Mouse (Mus musculus) layer of hippocampus, adult 8-10 months (tissue): ENCODE data around the gene Ltk. TPM values are rescaled to one million over a fixed set of nuclear protein-coding genes. Genes with fewer than 3 reads are reported as not detected.

ENCODE experiments used
- DNase-seq, 2 experiments: peaks; one replicate each; pipeline ENCODE4 v3.0.0; 2022; ENCODE audit warnings: low spot score in 2 of 2
- total RNA-seq, 4 experiments: library from RNA; stranded (reverse); gene quantifications; 2 replicates each; pipeline ENCODE4 v1.2.4; 2022

Ltk gene
- 10 to 100 TPM; 13.4 to 17.8 (median 14.7) TPM for total RNA-seq

- DNase-seq: no peak
These were observed at the start of gene Ltk for GRCm38 (mm10) chr2:119760251-119760650. TSS of gene Ltk (minus strand) at chr2:119760431.

DNA sequence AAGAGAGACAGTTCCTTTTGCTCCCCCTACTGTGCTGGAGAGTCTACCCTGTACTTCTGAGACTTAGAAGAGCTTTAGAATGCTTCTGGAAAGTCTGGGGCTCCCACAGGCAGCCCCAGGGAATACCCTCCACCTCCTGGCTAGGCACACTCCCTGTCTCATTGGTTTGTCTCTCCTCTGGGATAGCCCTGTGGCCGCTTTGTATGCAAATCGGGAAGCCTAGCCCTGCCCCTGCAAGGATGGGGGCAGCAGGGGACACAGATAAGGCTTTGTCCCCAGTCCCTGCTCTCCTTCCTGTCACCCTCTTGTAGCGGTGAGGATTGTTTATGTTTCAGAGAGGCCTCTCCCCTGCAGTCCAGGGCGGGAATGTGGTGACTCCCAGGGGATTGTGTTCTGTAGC, 48.6 kb upstream of the Ltk start:
- DNase-seq: no peak

- no peak for DNase-seq
These were observed 48.2 kb upstream of the Ltk start for GRCm38 (mm10) chr2:119808438-119808837.

DNA sequence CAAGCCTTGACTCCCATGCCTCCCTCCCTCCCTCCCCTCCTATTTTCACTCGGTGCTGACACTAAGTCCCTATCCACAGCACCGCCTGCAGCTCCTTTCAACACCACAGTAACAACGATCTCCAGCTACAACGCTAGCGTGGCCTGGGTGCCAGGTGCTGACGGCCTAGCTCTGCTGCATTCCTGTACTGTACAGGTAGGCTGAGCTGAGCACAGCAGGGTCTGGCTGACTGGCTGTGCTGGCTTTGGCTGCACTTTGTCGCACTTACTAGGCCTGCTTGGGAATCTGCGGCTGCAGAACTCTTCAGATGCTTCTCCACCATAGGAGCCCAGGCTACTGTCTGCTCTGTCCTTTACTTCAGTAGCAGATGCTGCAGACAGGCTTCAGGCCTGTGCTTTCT, 45.3 kb upstream of the Ltk start:
- no peak for DNase-seq

DNA sequence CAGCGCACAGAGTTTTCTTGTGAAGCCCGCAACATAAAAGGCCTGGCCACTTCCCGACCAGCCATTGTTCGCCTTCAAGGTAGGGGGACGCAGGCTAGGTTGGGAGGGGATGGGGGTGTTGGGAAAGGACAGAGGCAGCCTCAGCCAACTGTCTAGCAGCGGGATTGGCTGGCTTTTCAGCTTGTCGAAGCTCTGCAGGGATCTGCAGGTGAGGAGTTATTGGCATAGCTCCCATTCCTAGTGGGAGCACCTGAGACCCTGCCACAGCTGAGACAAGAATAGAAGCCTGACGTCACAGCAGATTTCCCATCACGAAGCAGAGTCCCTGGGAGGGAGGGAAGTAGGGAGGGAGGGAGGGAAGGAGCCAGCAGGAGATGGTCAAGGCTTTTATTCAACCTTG, 44.5 kb upstream of the Ltk start:
- DNase-seq: no peak

DNA sequence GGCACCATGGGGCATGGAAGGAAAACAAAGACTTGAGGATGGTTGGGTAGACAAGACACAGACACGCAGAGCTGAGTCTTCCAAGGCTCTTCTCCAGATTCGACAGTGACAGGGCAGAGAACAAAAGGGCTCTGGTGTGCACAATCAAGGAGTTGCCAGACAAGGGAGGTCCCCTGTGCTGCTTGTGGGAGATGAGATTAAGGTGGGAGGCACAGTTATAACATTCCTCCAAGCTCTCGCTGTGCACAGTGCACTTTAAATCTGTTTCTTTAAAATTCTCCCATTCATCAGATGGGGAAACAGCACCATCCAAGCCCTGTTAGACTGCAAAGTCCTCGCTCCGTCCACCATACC, 44.0 kb upstream of the Ltk start:
- DNase-seq: no peak

GRCm38 (mm10) chr2:119803618-119804274, 43.5 kb upstream of the Ltk start:
- DNase-seq: no peak

- no peak for DNase-seq
These were observed 42.8 kb upstream of the Ltk start for GRCm38 (mm10) chr2:119802767-119803617.

- DNase-seq: no peak
These were observed 40.9 kb upstream of the Ltk start for GRCm38 (mm10) chr2:119800876-119801846.

GRCm38 (mm10) chr2:119799961-119800550, 39.8 kb upstream of the Ltk start:
- no peak for DNase-seq

GRCm38 (mm10) chr2:119799181-119799960, 39.1 kb upstream of the Ltk start:
- no peak for DNase-seq

DNA sequence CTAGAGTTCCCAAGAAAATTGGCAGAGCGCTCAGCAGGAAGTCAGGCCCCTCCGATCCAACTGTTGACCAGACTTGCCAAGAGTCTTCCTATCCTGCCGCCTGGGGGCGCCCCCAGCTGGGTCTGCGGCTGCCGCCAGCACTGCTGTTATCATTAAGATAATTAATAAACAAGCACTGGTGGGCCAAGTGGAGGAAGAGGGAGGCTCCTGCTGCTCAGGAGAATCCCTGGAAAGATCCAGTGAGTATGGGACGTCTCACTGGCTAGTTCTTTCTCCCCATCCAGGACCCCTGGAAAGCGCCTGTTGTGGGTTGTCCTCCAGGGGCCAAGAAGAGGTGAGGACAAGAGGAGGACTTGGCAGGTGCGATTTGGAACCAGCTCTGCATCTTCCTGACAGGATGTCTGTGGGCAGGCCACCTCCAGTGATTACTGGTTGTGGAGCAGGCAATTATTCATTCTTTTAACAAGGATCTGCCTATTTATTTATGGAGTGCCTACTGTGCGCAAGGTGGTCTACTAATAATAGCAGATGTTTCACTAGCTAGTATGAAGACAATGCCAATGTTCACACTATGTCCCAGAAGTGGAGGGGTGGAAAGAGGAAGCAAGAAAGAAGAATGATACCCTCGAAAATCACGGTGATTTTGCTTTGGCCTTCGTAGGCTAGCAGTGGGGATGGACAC, 38.2 kb upstream of the Ltk start:
- DNase-seq: no peak

- DNase-seq: no peak
These were observed 37.1 kb upstream of the Ltk start, which contains the start of gene Tyro3 for GRCm38 (mm10) chr2:119797279-119797783. TSS of gene Tyro3 (plus strand) at chr2:119797733.

DNA sequence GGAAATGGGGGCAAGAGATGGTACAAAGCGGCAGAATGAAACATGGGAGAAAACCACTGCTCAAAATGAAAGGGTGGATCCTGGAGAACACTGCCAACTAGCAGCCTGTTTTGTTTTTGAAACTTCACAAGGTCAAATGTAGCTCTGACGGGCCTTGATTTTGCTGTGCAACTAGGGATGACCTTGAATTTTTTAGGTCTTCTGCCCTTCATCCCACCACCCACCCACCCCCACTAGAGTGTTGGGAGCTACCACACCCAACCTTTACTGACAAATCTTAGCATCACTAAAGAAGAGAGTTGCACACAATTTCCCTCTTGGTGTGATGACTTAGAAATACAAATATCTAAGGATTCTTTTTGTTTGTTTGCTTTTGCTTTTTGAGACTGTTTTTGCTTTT, 29.8 kb upstream of the Ltk start:
- no peak for DNase-seq

GRCm38 (mm10) chr2:119787206-119787883, 27.1 kb upstream of the Ltk start, which contains the start of gene Rpap1:
TSS of gene Rpap1 (minus strand) at chr2:119787537.
- DNase-seq: peak; percentile 66 to 79

DNA sequence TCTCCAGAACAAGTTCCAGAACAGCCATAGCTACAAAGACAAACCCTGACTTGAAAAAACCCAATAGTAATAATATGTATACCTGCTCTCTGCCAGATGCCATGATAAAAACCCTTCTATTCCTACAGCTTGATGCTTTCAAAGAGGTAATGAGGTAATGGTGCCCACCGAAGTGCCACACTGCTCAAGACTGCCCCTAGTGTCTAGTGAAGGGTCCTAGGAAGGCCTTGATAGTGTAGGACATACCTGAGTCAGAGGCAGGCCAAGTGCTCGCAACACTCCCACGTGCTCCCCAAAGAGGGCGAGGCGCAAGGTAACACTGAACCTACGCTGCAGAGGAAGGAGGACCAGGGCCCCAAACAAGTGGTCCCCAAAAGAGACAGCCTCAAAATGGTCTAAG, 7.0 kb upstream of the Ltk start:
- no peak for DNase-seq

DNA sequence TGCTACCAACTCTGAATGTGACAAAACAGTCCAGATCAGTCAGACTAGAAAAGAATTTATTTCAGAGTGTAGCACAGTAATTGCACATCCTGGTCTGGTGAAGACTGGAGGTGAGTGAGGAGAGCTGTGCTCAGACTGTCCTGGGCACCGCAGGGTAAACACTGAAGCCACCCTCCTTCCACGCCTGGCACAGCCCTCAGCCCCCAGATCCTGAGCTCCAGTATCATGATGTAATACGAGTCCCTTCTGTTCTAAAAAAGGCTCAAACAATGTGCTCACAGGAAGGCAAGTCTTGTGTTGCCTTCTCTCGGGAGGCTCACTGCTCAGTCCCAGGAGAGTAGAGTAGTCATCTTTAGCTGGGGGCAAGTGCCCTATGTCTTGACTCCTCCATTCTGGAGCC, 3.7 kb upstream of the Ltk start:
- DNase-seq: no peak

- DNase-seq: no peak
These were observed 2.0 kb upstream of the Ltk start for GRCm38 (mm10) chr2:119762276-119762675.
